Mouse (Mus musculus): Measurements from ENCODE around the gene Ces1g. TPM values are rescaled to one million over a fixed set of nuclear protein-coding genes. Genes with fewer than 3 reads are reported as not detected.

Gene Ces1g
- polyA plus RNA-seq (2015; fragmentation: Nextera tagmentation; extraction: Ambion mirVana) = 0.05 TPM in 1 of 2 replicates, not detected in the other

DNA sequence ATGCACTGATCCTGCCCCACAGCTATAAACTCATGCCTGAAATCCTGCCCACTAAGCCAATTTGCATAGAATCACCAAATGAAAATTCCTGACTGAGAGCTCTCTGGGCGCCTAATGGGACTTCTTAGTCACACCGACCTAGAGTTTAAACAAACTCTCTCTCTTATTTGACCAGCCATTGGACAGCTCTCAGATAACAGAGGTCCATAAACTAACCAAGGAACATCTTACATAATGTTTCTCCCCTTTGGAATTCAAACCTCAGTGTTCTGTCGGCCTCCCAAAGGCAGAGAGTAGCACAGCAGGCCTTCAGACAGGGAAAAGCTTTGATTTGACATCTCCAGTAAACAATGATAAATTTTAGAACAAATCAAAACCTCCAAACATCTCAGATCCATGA, at the start of gene Ces1g:
TSS of gene Ces1g (minus strand) at position 102 of the 400 bp plus-strand sequence.
- H3K36me3 ChIP-seq = no peaks in the 10 kb centered on the region
- H3K27ac ChIP-seq (replicated peaks) = no peak within 1 kb of the TSS
- no peaks in the 10 kb centered on the region for H3K27me3 ChIP-seq (replicated peaks)
- no peak within 1 kb of the TSS for H3K4me3 ChIP-seq
- WGBS = 42% methylated on average over 3 of the region's 3 CpGs
- ATAC-seq (ENCODE audit: extremely low read depth, insufficient number of reproducible peaks, low FRiP score, low TSS enrichment) = no peak
- H3K4me1 ChIP-seq = no peaks in the 10 kb centered on the region
- H3K4me2 ChIP-seq = no peak within 1 kb of the TSS
- H3K9ac ChIP-seq = no peak within 1 kb of the TSS
- no peaks in the 10 kb centered on the region for H3K9me3 ChIP-seq

DNA sequence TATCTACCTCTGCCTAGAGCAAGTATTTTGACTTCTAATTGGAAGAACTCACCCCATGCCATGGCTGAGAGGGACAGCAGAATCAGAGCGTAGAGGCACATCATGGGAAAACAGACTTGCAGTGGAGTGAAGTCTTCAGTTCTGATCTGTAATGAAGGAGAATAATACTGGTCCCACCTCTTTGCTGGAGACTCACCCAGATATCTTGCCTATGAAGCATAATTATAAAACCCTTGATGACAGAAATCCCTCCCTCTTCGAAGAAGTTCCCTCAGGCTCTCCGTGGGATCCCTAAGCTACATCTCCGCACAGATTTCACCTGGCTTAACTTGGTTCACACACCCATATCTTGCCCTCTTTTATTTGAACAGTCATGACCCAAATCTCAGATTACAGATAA, 42.5 kb upstream of the Ces1g start, which contains the start of gene Ces1h:
TSS of gene Ces1h (minus strand) at position 101 of the 400 bp plus-strand sequence.
- WGBS = 83% methylated on average over 4 of the region's 4 CpGs

DNA sequence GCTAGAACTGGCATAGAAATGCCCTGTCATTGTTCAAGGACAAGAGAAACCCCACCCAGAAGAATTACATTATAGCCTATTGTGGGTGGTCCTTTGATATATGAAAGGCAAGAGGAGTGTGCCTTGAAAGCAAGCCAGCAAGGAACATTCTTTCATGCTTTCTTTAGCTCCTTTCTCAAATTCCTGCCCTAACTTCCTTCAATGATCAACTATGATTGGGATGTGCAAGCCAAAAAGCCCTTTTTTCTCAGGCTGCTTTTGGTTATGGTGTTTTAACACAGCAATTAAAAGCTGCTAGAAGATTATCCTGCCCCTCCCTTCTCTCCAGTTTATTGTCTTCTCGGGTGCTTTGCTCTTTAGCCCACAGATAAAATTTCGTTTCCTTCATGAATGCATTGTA, 32.4 kb upstream of the Ces1g start:
- H3K9me3 ChIP-seq = no peaks in the 10 kb centered on the region
- WGBS = 47% methylated on average over 2 of the region's 2 CpGs
- no peaks in the 10 kb centered on the region for H3K27me3 ChIP-seq (replicated peaks)
- no peak overlapping the region for H3K27ac ChIP-seq (replicated peaks)
- H3K4me1 ChIP-seq = no peaks in the 10 kb centered on the region
- H3K4me3 ChIP-seq = no peak overlapping the region
- H3K36me3 ChIP-seq = no peaks in the 10 kb centered on the region
- no peak overlapping the region for H3K9ac ChIP-seq
- ATAC-seq (ENCODE audit: extremely low read depth, insufficient number of reproducible peaks, low FRiP score, low TSS enrichment) = no peak
- no peak overlapping the region for H3K4me2 ChIP-seq

More for the DNA sequence above, 42.5 kb upstream of the Ces1g start, which contains the start of gene Ces1h:
- Histone ChIP-seq H3K27ac (replicated peaks) (no peak within 1 kb of the TSS), H3K27me3 (replicated peaks) (no peaks in the 10 kb centered on the region), H3K4me1 (no peaks in the 10 kb centered on the region), H3K4me3 (no peak within 1 kb of the TSS), H3K9me3 (no peaks in the 10 kb centered on the region), H3K9ac (no peak within 1 kb of the TSS), H3K36me3 (no peaks in the 10 kb centered on the region), H3K4me2 (no peak within 1 kb of the TSS)
- ATAC-seq (ENCODE audit: extremely low read depth, insufficient number of reproducible peaks, low FRiP score, low TSS enrichment) = no peak

DNA sequence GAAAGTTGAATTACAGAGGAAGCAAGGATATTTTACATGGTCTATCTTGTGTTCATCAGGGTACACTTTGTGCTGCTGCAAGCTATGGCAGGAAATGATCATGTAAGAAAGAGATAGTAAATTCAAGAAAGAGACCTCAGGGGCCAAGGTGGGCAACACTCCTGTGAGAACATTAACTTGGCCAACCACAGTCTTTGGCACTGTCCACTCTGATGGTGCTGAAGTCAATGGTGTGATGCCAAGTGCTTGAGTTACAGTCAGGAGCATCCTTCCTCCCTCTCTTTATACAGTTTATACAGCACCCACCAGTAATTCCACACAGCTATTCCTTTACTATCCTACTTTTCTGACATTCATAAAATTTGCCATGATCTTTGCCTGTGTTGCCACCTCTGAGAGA, 23.0 kb upstream of the Ces1g start:
- no peaks in the 10 kb centered on the region for H3K4me1 ChIP-seq
- ATAC-seq (ENCODE audit: extremely low read depth, insufficient number of reproducible peaks, low FRiP score, low TSS enrichment) = no peak
- H3K4me2 ChIP-seq = no peak overlapping the region
- H3K9ac ChIP-seq = no peak overlapping the region
- no peak overlapping the region for H3K27ac ChIP-seq (replicated peaks)
- no peaks in the 10 kb centered on the region for H3K9me3 ChIP-seq
- no peaks in the 10 kb centered on the region for H3K27me3 ChIP-seq (replicated peaks)
- no peaks in the 10 kb centered on the region for H3K36me3 ChIP-seq
- no peak overlapping the region for H3K4me3 ChIP-seq

- Histone ChIP-seq H3K36me3 (no peaks in the 10 kb centered on the region), H3K27me3 (replicated peaks) (no peaks in the 10 kb centered on the region), H3K27ac (replicated peaks) (no peak overlapping the region), H3K4me1 (no peaks in the 10 kb centered on the region), H3K9me3 (no peaks in the 10 kb centered on the region), H3K4me3 (no peak overlapping the region), H3K4me2 (no peak overlapping the region), H3K9ac (no peak overlapping the region)
- 71% methylated on average over 2 of the region's 2 CpGs for WGBS
- ATAC-seq (ENCODE audit: extremely low read depth, insufficient number of reproducible peaks, low FRiP score, low TSS enrichment) = no peak
Observed at GRCm38 (mm10) chr8:93339531-93339930, 2.4 kb upstream of the Ces1g start.

DNA sequence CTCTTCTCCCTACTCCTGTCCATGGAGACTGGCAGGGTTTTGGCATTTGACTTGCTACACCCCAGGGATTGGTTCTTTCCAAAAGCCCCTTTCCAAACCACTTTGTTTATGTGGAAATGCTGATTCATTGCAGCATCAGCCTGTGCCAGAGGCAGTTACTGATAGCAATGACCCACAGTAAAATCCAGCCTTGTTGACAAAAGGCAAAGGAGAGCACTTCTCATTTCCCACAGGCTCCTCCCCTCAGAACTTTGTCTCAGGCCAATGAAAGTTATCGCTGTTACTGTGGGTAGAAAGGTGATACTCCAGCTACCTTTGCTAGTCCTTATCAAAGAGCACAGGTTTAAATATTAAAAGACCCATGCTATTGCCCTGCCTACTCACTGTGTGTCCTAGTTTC, 4.4 kb downstream of the Ces1g start:
- ATAC-seq (ENCODE audit: extremely low read depth, insufficient number of reproducible peaks, low FRiP score, low TSS enrichment) = no peak
- no peak overlapping the region for H3K9ac ChIP-seq
- H3K27ac ChIP-seq (replicated peaks) = no peak overlapping the region
- no peaks in the 10 kb centered on the region for H3K4me1 ChIP-seq
- no peaks in the 10 kb centered on the region for H3K9me3 ChIP-seq
- H3K27me3 ChIP-seq (replicated peaks) = no peaks in the 10 kb centered on the region
- H3K4me2 ChIP-seq = no peak overlapping the region
- H3K4me3 ChIP-seq = no peak overlapping the region
- 84% methylated on average over 1 of the region's 1 CpGs for WGBS
- no peaks in the 10 kb centered on the region for H3K36me3 ChIP-seq

DNA sequence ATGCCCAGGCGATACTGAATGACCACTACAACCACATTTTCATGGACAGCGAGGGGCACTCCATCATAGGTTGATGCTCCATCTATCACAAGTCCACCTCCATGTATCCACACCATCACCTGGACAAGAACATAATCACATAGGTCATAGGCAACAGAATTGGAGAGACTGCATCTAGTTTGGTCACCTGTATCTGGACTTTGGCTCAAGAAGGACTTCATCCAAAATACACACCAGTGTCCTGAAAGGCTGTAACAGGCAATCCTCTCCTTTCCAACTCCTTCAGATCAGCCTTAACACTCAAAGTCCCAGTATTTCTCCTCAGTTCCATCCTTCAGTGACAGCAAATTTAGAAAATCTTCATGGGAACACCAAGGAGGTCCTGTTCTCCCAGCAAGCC, 6.0 kb downstream of the Ces1g start:
- H3K27me3 ChIP-seq (replicated peaks) = no peaks in the 10 kb centered on the region
- no peak overlapping the region for H3K4me2 ChIP-seq
- H3K9me3 ChIP-seq = no peaks in the 10 kb centered on the region
- no peak overlapping the region for H3K27ac ChIP-seq (replicated peaks)
- no peaks in the 10 kb centered on the region for H3K4me1 ChIP-seq
- H3K36me3 ChIP-seq = no peaks in the 10 kb centered on the region
- H3K4me3 ChIP-seq = no peak overlapping the region
- no peak for ATAC-seq (ENCODE audit: extremely low read depth, insufficient number of reproducible peaks, low FRiP score, low TSS enrichment)
- no peak overlapping the region for H3K9ac ChIP-seq
- WGBS = 74% methylated on average over 2 of the region's 2 CpGs

- Histone ChIP-seq H3K4me3 (no peak overlapping the region), H3K27ac (replicated peaks) (no peak overlapping the region), H3K4me2 (no peak overlapping the region), H3K27me3 (replicated peaks) (no peaks in the 10 kb centered on the region), H3K36me3 (no peaks in the 10 kb centered on the region), H3K4me1 (no peaks in the 10 kb centered on the region), H3K9me3 (no peaks in the 10 kb centered on the region), H3K9ac (no peak overlapping the region)
- ATAC-seq (ENCODE audit: extremely low read depth, insufficient number of reproducible peaks, low FRiP score, low TSS enrichment) = no peak
- 67% methylated on average over 2 of the region's 2 CpGs for WGBS
Observed at GRCm38 (mm10) chr8:93325123-93325522, 12.0 kb downstream of the Ces1g start.

DNA sequence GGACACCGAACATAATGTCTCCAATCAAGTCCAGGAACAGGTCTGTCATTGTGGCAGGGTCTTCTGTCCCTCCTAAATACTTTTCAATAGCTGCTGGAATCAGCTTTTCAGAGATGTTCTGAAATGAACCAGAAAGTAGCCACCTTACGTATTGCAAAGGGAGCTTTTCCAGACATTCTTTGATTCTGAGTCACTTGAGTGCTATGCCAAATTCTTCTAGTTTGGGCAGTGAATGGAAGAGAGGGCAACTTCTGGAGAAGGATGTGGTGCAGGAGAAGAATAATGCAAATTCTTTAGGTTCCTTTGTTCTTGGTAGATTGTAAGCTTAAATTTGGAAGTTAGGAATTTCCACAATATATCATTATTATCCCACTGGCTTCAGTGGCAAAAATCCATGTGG, 20.1 kb downstream of the Ces1g start:
- ATAC-seq (ENCODE audit: extremely low read depth, insufficient number of reproducible peaks, low FRiP score, low TSS enrichment) = no peak
- H3K9ac ChIP-seq = no peak overlapping the region
- H3K27me3 ChIP-seq (replicated peaks) = no peaks in the 10 kb centered on the region
- no peak overlapping the region for H3K27ac ChIP-seq (replicated peaks)
- no peak overlapping the region for H3K4me3 ChIP-seq
- 71% methylated on average over 2 of the region's 2 CpGs for WGBS
- H3K4me1 ChIP-seq = no peaks in the 10 kb centered on the region
- no peak overlapping the region for H3K4me2 ChIP-seq
- no peaks in the 10 kb centered on the region for H3K9me3 ChIP-seq
- H3K36me3 ChIP-seq = no peaks in the 10 kb centered on the region

DNA sequence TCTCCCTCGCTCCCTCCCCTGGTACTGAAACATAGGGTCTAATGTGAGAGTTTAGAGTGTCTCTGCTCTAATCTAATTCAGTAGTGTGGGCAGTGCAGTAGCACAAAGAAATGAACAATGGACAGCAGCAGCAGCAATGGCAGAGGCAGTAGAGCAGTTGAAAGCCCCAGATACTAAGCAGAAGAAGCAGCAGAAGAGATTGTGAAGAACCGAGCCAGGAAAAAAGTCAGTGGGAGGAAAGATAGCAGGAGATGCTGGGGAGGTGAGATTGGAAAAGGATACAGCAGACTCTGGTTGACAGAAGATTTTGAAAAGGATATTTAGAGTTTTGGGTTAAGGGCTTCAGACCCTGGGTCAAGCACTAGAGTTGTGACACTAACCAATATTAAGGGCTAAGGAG, 21.6 kb downstream of the Ces1g start:
- no peak for ATAC-seq (ENCODE audit: extremely low read depth, insufficient number of reproducible peaks, low FRiP score, low TSS enrichment)
- no peaks in the 10 kb centered on the region for H3K9me3 ChIP-seq
- no peaks in the 10 kb centered on the region for H3K36me3 ChIP-seq
- H3K4me3 ChIP-seq = no peak overlapping the region
- no peaks in the 10 kb centered on the region for H3K27me3 ChIP-seq (replicated peaks)
- no peaks in the 10 kb centered on the region for H3K4me1 ChIP-seq
- no peak overlapping the region for H3K9ac ChIP-seq
- no peak overlapping the region for H3K4me2 ChIP-seq
- WGBS = 43% methylated on average over 2 of the region's 2 CpGs
- H3K27ac ChIP-seq (replicated peaks) = no peak overlapping the region

GRCm38 (mm10) chr8:93283896-93284295, 53.2 kb downstream of the Ces1g start:
- Histone ChIP-seq H3K27me3 (replicated peaks) (no peaks in the 10 kb centered on the region), H3K4me1 (no peaks in the 10 kb centered on the region), H3K4me3 (no peak overlapping the region), H3K27ac (replicated peaks) (no peak overlapping the region), H3K36me3 (no peaks in the 10 kb centered on the region), H3K9me3 (no peaks in the 10 kb centered on the region), H3K4me2 (no peak overlapping the region), H3K9ac (no peak overlapping the region)
- 66% methylated on average over 2 of the region's 2 CpGs for WGBS
- ATAC-seq (ENCODE audit: extremely low read depth, insufficient number of reproducible peaks, low FRiP score, low TSS enrichment) = no peak

DNA sequence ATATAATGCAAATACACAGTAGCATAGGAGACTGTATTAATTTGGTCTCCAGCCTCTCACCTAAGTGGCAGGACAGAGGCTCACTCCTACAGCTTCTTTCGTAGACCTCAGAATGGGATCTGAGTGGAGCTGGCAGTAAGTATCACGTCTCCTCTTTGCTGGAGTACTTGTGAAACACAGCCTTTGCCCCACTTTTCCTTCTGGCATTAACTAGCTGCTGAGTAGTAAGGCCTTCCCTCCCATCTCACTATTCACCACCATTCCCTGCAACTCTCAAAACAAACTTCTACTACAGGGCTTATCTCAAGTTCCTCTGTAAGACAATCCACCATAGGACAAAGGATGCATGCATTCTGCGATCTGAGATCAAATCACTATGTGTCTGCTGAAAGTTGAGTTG, 54.8 kb downstream of the Ces1g start:
- no peaks in the 10 kb centered on the region for H3K27me3 ChIP-seq (replicated peaks)
- H3K4me1 ChIP-seq = no peaks in the 10 kb centered on the region
- no peak overlapping the region for H3K4me3 ChIP-seq
- 58% methylated on average over 3 of the region's 3 CpGs for WGBS
- H3K36me3 ChIP-seq = no peaks in the 10 kb centered on the region
- H3K27ac ChIP-seq (replicated peaks) = no peak overlapping the region
- H3K9ac ChIP-seq = no peak overlapping the region
- no peak overlapping the region for H3K4me2 ChIP-seq
- no peak for ATAC-seq (ENCODE audit: extremely low read depth, insufficient number of reproducible peaks, low FRiP score, low TSS enrichment)
- no peaks in the 10 kb centered on the region for H3K9me3 ChIP-seq
